Mouse (Mus musculus): ENCODE results near the gene 1700003F12Rik. TPM values are rescaled to one million over a fixed set of nuclear protein-coding genes. Genes with fewer than 3 reads are reported as not detected.

Gene 1700003F12Rik
- polyA plus RNA-seq, 1 experiment = 0.32 TPM

DNA sequence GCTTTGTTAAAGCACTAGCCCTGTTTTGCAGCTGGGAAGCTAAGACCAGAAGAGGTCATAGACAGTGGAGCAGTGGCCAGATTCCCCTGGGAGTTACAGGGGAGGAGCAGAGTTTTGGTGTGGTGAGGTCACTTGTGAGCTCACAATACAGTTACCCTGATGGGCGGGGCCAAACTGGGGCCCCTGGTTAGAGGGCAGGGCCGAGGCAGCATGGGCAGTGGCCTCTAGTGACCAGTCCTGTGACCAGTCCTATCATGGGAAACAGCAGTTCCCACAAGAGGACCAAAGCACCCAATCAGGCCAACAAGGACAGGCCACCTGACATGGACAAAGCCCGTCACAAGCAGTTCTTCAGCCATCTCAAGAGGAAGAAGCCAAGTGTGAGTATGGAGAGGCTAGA lies 1.8 kb downstream of the 1700003F12Rik start:
- Histone ChIP-seq H3K4me1 (ENCODE audit: control insufficient read depth, insufficient read depth, insufficient read length, low read length) (peaks cover 20% of the 10 kb centered on the region), H3K27me3 (ENCODE audit: control insufficient read depth, insufficient read depth, low read length) (peaks cover 15% of the 10 kb centered on the region; the same call in 1 of the 2 replicates), H3K4me3 (ENCODE audit: low read depth, low read length) (no peak overlapping the region), H3K27ac (ENCODE audit: insufficient read depth, low read depth, low read length) (no peak overlapping the region), H3K36me3 (ENCODE audit: control insufficient read depth, insufficient read depth, low read length) (no peaks in the 10 kb centered on the region)
- TF ChIP-seq POLR2A (IDR thresholded peaks at IDR 0.05; ENCODE audit: low read depth, low read length) (no peak), CTCF (IDR thresholded peaks at IDR 0.05; ENCODE audit: extremely low read depth, insufficient read length, insufficient replicate concordance, low read depth, low read length) (no peak)
- 63% methylated on average over 3 of the region's 3 CpGs for WGBS

GRCm38 (mm10) chr2:154549127-154549885 lies 2.4 kb downstream of the 1700003F12Rik start:
- TF ChIP-seq POLR2A (IDR thresholded peaks at IDR 0.05; ENCODE audit: low read depth, low read length) (no peak), CTCF (IDR thresholded peaks at IDR 0.05; ENCODE audit: extremely low read depth, insufficient read length, insufficient replicate concordance, low read depth, low read length) (no peak)
- peak overlapping the region; percentile 49 for H3K4me3 ChIP-seq (ENCODE audit: low read depth, low read length)
- H3K27ac ChIP-seq (ENCODE audit: insufficient read depth, low read depth, low read length) = no peak overlapping the region
- 6% methylated on average over 48 of the region's 48 CpGs for WGBS
- H3K36me3 ChIP-seq (ENCODE audit: control insufficient read depth, insufficient read depth, low read length) = no peaks in the 10 kb centered on the region
- peaks cover 15% of the 10 kb centered on the region; the same call in 1 of the 2 replicates for H3K27me3 ChIP-seq (ENCODE audit: control insufficient read depth, insufficient read depth, low read length)
- H3K4me1 ChIP-seq (ENCODE audit: control insufficient read depth, insufficient read depth, insufficient read length, low read length) = peaks cover 20% of the 10 kb centered on the region

GRCm38 (mm10) chr2:154549886-154550189 lies 3.0 kb downstream of the 1700003F12Rik start:
- Histone ChIP-seq H3K27me3 (ENCODE audit: control insufficient read depth, insufficient read depth, low read length) (peaks cover 15% of the 10 kb centered on the region; the same call in 1 of the 2 replicates), H3K4me3 (ENCODE audit: low read depth, low read length) (peak overlapping the region; percentile 49; the same call in 1 of the 2 replicates)
- WGBS = 14% methylated on average over 20 of the region's 20 CpGs

DNA sequence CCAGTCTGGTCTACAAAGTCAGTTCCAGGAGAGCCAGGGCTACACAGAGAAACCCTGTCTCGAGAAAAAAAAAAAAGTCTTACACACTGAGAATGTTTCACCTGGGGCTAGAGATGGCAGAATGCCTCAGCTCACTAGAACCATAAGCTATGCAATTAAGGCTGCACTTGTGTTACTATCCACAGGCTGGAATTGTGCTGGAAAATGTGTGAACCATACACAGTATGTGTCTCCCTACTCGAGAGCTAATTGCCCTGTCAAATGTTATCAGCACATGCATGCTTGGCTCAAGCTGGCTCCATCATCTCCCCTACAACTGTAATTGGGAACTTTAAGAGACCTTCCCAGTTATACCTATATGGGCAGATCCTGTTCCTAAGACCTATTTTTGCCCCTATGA lies 4.1 kb downstream of the 1700003F12Rik start:
- H3K27ac ChIP-seq (ENCODE audit: insufficient read depth, low read depth, low read length) = no peak overlapping the region
- TF ChIP-seq CTCF (IDR thresholded peaks at IDR 0.05; ENCODE audit: extremely low read depth, insufficient read length, insufficient replicate concordance, low read depth, low read length) (no peak), POLR2A (IDR thresholded peaks at IDR 0.05; ENCODE audit: low read depth, low read length) (no peak)
- WGBS = 66% methylated on average over 2 of the region's 2 CpGs
- H3K27me3 ChIP-seq (ENCODE audit: control insufficient read depth, insufficient read depth, low read length) = peaks cover 15% of the 10 kb centered on the region; the same call in 1 of the 2 replicates
- H3K4me1 ChIP-seq (ENCODE audit: control insufficient read depth, insufficient read depth, insufficient read length, low read length) = peaks cover 20% of the 10 kb centered on the region
- no peak overlapping the region for H3K4me3 ChIP-seq (ENCODE audit: low read depth, low read length)
- no peaks in the 10 kb centered on the region for H3K36me3 ChIP-seq (ENCODE audit: control insufficient read depth, insufficient read depth, low read length)

More at GRCm38 (mm10) chr2:154549886-154550189, 3.0 kb downstream of the 1700003F12Rik start:
- Histone ChIP-seq H3K27ac (ENCODE audit: insufficient read depth, low read depth, low read length) (no peak overlapping the region), H3K36me3 (ENCODE audit: control insufficient read depth, insufficient read depth, low read length) (no peaks in the 10 kb centered on the region), H3K4me1 (ENCODE audit: control insufficient read depth, insufficient read depth, insufficient read length, low read length) (peaks cover 20% of the 10 kb centered on the region)
- no peak for TF ChIP-seq CTCF (IDR thresholded peaks at IDR 0.05; ENCODE audit: extremely low read depth, insufficient read length, insufficient replicate concordance, low read depth, low read length)
- no peak for TF ChIP-seq POLR2A (IDR thresholded peaks at IDR 0.05; ENCODE audit: low read depth, low read length)

GRCm38 (mm10) chr2:154551476-154551875 lies 4.6 kb downstream of the 1700003F12Rik start, which contains the start of gene Actl10:
TSS of gene Actl10 (plus strand) at chr2:154551776.
- peak within 1 kb of the TSS; percentile 34 for H3K4me3 ChIP-seq (ENCODE audit: low read depth, low read length)
- peaks cover 20% of the 10 kb centered on the region for H3K4me1 ChIP-seq (ENCODE audit: control insufficient read depth, insufficient read depth, insufficient read length, low read length)
- H3K27ac ChIP-seq (ENCODE audit: insufficient read depth, low read depth, low read length) = no peak within 1 kb of the TSS
- peaks cover 15% of the 10 kb centered on the region; the same call in 1 of the 2 replicates for H3K27me3 ChIP-seq (ENCODE audit: control insufficient read depth, insufficient read depth, low read length)
- H3K36me3 ChIP-seq (ENCODE audit: control insufficient read depth, insufficient read depth, low read length) = no peaks in the 10 kb centered on the region
- TF ChIP-seq CTCF (IDR thresholded peaks at IDR 0.05; ENCODE audit: extremely low read depth, insufficient read length, insufficient replicate concordance, low read depth, low read length) (no peak), POLR2A (IDR thresholded peaks at IDR 0.05; ENCODE audit: low read depth, low read length) (no peak)
- WGBS = 85% methylated on average over 4 of the region's 4 CpGs

GRCm38 (mm10) chr2:154551927-154552326 lies 5.0 kb downstream of the 1700003F12Rik start:
- peak overlapping the region; percentile 34 for H3K4me3 ChIP-seq (ENCODE audit: low read depth, low read length)
- 26% methylated on average over 21 of the region's 21 CpGs for WGBS
- no peak for TF ChIP-seq CTCF (IDR thresholded peaks at IDR 0.05; ENCODE audit: extremely low read depth, insufficient read length, insufficient replicate concordance, low read depth, low read length)
- TF ChIP-seq POLR2A (IDR thresholded peaks at IDR 0.05; ENCODE audit: low read depth, low read length) = no peak

DNA sequence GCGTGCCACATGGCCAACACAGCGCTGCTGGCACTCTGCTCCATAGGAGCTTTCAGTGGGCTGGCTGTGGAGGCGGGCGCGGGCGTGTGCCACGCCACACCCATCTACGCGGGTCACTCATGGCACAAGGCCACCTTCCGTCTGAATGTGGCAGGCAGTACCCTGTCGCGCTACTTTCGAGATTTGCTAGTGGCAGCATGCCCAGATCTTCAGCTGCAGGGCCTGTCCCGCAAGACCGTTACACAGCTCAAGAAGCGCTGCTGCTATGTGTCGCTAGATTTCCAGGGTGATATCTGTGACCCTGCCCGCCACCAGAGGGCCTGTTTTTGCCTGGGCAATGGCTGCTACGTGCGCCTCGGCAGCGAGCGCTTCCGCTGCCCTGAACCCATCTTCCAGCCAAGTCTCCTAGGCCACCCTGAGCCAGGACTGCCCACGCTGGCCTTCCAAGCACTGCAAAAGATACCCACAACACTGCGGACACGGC lies 5.6 kb downstream of the 1700003F12Rik start:
- TF ChIP-seq CTCF (IDR thresholded peaks at IDR 0.05; ENCODE audit: extremely low read depth, insufficient read length, insufficient replicate concordance, low read depth, low read length) (peak; percentile 46; the same call in 1 of the 2 replicates), POLR2A (IDR thresholded peaks at IDR 0.05; ENCODE audit: low read depth, low read length) (no peak)
- WGBS = 6% methylated on average over 27 of the region's 27 CpGs

More at GRCm38 (mm10) chr2:154551927-154552326, 5.0 kb downstream of the 1700003F12Rik start:
- Histone ChIP-seq H3K27me3 (ENCODE audit: control insufficient read depth, insufficient read depth, low read length) (peaks cover 15% of the 10 kb centered on the region; the same call in 1 of the 2 replicates), H3K36me3 (ENCODE audit: control insufficient read depth, insufficient read depth, low read length) (no peaks in the 10 kb centered on the region), H3K27ac (ENCODE audit: insufficient read depth, low read depth, low read length) (no peak overlapping the region), H3K4me1 (ENCODE audit: control insufficient read depth, insufficient read depth, insufficient read length, low read length) (peaks cover 20% of the 10 kb centered on the region)

More for the DNA sequence above, 5.6 kb downstream of the 1700003F12Rik start:
- Histone ChIP-seq H3K27me3 (ENCODE audit: control insufficient read depth, insufficient read depth, low read length) (peaks cover 15% of the 10 kb centered on the region; the same call in 1 of the 2 replicates), H3K36me3 (ENCODE audit: control insufficient read depth, insufficient read depth, low read length) (no peaks in the 10 kb centered on the region), H3K27ac (ENCODE audit: insufficient read depth, low read depth, low read length) (no peak overlapping the region), H3K4me3 (ENCODE audit: low read depth, low read length) (peak overlapping the region; percentile 34), H3K4me1 (ENCODE audit: control insufficient read depth, insufficient read depth, insufficient read length, low read length) (peaks cover 20% of the 10 kb centered on the region)
